Mouse (Mus musculus) left cerebral cortex, postnatal 25 days (tissue): ENCODE measurements around the gene Atp13a3. TPM values are rescaled to one million over a fixed set of nuclear protein-coding genes. Genes with fewer than 3 reads are reported as not detected.

Experiments used
- DNase-seq, 2 experiments: peaks; one replicate each; pipeline ENCODE4 v3.0.0; 2022; ENCODE audit warnings: low spot score in 2 of 2, mixed read lengths in 1 of 2
- intact Hi-C: fragments of 180-260 bp; cut with DNase I; formaldehyde crosslinking; loops from one replicate; pipeline ENCODE4 v1.15.1; 2025
- total RNA-seq, 2 experiments: library from RNA; stranded (reverse); gene quantifications; 2 replicates each; pipeline ENCODE4 v1.2.3; 2021

Atp13a3 gene
- total RNA-seq, 2 experiments from 2014 or later = 57.4 to 70.1 TPM

GRCm38 (mm10) chr16:30296601-30297275 is 109.0 kb downstream of the Atp13a3 start:
- no peak for DNase-seq
- intact Hi-C loops = no loop called here

DNA sequence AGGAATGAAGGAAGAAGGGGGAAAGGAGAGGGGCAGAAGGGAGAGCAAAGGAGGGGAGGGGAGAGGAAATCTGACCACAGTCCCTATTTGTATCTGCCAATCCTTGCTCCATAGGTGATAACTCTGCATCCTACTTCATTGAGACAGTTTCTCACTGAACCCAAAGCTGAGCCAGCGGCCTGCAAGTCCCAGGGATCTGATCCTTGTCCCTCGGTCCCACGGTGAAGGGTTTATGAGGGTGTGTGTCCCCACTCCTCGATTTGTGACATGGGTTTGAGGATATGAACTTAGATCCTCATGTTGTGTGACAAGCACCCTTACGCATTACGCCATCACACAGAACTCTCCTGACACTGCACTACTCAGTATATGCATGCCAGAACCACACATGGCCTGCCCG is 110.7 kb downstream of the Atp13a3 start:
- intact Hi-C loops = no loop called here
- DNase-seq = no peak

- no peak for DNase-seq
- intact Hi-C loops = no loop called here
Measured at GRCm38 (mm10) chr16:30290436-30290835, 115.3 kb downstream of the Atp13a3 start.

- intact Hi-C loops = no loop called here
- DNase-seq = no peak
Measured at GRCm38 (mm10) chr16:30285701-30286100, 120.1 kb downstream of the Atp13a3 start.

DNA sequence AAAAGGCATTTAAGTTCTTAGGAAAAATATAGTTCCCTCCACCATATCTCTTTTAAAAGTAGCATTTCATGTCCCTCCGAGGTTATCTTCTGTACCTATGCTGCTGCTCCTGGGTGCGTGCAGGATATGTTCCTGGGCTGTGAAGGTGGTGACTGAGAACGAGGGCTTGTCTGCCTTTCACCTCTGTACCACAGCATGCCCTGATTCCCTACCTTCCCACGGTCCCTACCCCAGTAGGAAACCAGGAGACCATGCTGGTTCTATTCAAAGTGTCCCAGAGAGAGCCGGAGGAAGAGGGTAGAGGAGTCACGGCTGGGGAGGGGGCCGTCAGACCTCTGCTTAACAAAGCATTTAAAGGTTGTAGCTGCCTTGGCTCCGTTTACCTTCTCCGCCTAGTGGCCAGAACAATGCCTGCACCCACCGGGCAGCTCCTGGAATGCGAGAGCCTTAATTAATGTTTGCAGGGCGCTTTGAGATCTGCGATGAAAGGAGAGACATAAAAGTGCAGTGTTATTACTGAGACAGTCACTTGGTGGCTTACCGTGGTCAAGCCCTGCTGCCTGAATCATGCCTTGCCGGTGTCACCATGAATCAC is 121.9 kb downstream of the Atp13a3 start:
- intact Hi-C loops = no loop called here
- DNase-seq = no peak

DNA sequence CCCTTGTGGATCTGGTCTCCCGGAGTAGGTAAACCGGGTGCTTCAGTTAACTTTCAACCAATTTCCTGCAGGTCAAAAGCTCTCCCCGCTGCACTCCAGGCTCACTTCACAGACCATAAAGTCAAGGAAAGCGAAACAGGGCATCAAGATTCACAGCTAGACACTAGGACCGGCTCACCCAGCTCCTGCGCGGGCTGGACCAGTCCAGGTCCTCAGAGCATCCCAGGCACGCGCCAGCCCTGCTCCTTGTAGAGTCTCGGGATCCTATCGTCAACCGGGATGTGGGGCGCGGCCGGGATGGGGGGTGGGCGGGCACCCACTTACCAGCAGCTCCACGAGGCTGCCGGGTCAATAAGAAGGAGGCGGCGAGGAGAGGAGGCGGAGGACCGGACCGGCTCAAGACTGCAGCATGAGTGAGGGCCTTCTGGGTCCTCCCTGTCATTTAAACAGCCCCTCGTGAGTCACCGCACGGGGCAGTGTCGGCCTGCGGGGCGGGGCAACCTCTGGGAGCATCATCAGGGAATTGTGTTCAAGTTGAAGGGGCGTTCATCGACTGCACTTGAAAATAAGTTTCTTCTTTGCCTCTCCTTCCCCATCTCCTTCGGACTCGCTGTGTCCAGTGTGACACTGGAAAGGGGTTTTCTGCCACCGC is 122.8 kb downstream of the Atp13a3 start, which contains the start of gene Lrrc15:
Gene Lrrc15, minus strand, starts transcription at position 413 of the 652 bp plus-strand sequence.
- intact Hi-C loops = no loop called here
- DNase-seq = no peak

- intact Hi-C loops = no loop called here
- DNase-seq = no peak
Measured at GRCm38 (mm10) chr16:30280676-30281297, 125.0 kb downstream of the Atp13a3 start.

DNA sequence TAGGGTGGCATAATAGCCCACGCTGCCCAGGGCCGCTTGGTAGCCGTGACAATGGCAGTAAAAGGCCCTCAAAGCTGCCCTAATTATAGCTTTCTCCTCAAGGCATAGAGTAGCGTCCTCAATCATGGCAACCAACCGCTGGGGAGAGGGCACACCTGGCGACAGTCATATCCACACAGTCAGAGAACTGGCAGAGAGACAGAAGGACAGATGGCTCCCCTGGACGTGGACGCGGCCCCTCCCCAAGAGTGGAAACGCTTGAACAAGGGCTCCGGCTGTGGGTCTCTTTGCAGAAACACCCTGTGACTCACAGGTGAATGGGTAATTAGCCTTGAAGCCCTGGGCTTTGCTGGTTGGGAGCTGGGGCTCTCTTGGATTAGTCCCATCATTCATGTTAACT is 127.4 kb downstream of the Atp13a3 start:
- intact Hi-C loops = no loop called here
- DNase-seq = no peak

- DNase-seq = no peak
- intact Hi-C loops = no loop called here
Measured at GRCm38 (mm10) chr16:30275558-30276340, 130.0 kb downstream of the Atp13a3 start.

DNA sequence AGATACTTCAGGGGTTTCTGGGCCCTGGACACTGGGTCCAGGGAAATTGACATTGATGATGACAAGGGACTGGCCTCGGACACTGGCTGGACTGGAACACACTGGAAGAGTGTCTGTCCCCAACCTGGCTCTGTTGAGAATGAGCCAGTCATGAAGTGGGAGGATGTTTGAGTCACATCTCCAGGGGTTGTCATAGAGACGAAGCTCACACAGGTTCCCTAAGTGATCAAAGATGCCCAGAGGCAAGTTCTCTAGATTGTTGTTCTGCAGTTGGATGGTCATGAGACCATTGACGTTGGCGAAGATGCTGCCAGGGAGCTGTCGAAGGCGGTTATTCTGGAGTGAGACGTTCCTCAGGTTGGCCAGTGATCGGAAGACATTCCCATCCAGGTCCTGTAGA is 132.7 kb downstream of the Atp13a3 start:
- DNase-seq = peak in 1 of 2 experiments; percentile 42
- intact Hi-C loops = no loop called here

GRCm38 (mm10) chr16:30271941-30272595 is 133.7 kb downstream of the Atp13a3 start:
- peak; percentile 30 to 46 for DNase-seq

GRCm38 (mm10) chr16:30271223-30271761 is 134.5 kb downstream of the Atp13a3 start:
- DNase-seq = no peak
- intact Hi-C loops = no loop called here

More at GRCm38 (mm10) chr16:30271941-30272595, 133.7 kb downstream of the Atp13a3 start:
- intact Hi-C loops = no loop called here

DNA sequence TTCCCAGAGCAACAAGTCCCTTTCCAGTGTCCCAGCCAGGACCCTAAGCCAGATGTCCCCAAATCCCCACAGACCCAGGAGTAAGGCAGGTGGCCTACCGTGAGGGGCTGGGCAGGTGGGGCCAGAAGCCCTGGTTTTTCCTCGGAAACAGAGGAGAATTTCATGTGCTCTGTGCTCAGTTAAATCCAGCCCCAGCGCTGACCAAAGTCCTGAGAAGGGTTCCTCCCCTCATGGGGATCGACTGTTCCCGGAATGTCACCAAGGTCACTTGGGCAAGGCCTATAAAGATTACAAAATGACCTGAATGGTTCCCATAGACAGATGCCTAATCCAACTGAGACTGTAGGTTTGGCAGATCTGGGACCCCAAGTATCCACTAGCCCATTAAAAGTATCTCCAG is 138.4 kb downstream of the Atp13a3 start, which contains the start of gene Cpn2:
Gene Cpn2, minus strand, starts transcription at position 141 of the 400 bp plus-strand sequence.
- intact Hi-C loops = no loop called here
- DNase-seq = no peak

GRCm38 (mm10) chr16:30266561-30266960 is 139.2 kb downstream of the Atp13a3 start:
- DNase-seq = no peak
- intact Hi-C loops = no loop called here

GRCm38 (mm10) chr16:30265611-30266010 is 140.2 kb downstream of the Atp13a3 start:
- intact Hi-C loops = no loop called here
- no peak for DNase-seq

GRCm38 (mm10) chr16:30263156-30263555 is 142.6 kb downstream of the Atp13a3 start:
- DNase-seq = no peak
- intact Hi-C loops = no loop called here

DNA sequence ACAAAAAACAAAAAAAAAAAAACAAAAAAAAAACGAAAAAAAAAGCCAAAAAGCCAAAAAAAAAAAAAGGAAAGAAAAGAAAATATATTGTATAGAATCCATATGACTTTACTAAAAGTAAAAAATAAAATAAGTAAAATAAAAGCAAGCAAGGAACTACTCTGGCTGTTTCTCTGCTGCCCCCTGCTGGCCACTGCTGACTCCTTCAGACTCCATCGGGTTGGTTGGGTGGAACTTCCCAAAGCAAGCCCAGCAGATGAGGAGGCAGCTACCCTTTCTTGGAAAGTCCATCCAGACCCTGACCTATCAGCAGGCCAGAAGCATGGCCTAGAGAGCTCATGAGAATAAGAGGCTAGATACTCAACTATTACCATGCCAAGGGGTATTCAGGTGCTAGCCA is 143.1 kb downstream of the Atp13a3 start:
- peak; percentile 61 to 73 for DNase-seq
- intact Hi-C loops = no loop called here
